Mouse (Mus musculus): ENCODE data around the gene Gcgr.
A peak's percentile ranks its signal among the peaks of the same experiment; 100 is the strongest.
"Not testable (repeated sequence)": the region's sequence is repeated elsewhere in the genome, so short reads cannot be mapped to it uniquely, and the experiment has no call there.

Gene Gcgr

GRCm38 (mm10) chr11:120572752-120573584 lies 42.5 kb downstream of the Gcgr start, which contains the start of gene P4hb:
P4hb (minus strand) TSS chr11:120573253.
- peak; percentile 100 for DNase-seq

GRCm38 (mm10) chr11:120573585-120574277 lies 43.2 kb downstream of the Gcgr start:
- no peak for DNase-seq

GRCm38 (mm10) chr11:120574278-120574600 lies 43.7 kb downstream of the Gcgr start:
- no peak for DNase-seq

- no peak for DNase-seq
These were observed 44.5 kb downstream of the Gcgr start for GRCm38 (mm10) chr11:120575046-120575445.

- DNase-seq, result no peak
These were observed 45.4 kb downstream of the Gcgr start for GRCm38 (mm10) chr11:120575940-120576339.

GRCm38 (mm10) chr11:120576365-120576981 lies 46.0 kb downstream of the Gcgr start:
- no peak for DNase-seq

GRCm38 (mm10) chr11:120577211-120578023 lies 46.9 kb downstream of the Gcgr start:
- peak; percentile 24 for DNase-seq

- no peak for DNase-seq
These were observed 47.7 kb downstream of the Gcgr start for GRCm38 (mm10) chr11:120578024-120578693.

- no peak for DNase-seq
These were observed 48.3 kb downstream of the Gcgr start for GRCm38 (mm10) chr11:120578694-120579243.

- DNase-seq, result peak; percentile 84
These were observed 49.0 kb downstream of the Gcgr start for GRCm38 (mm10) chr11:120579316-120580107.

- no peak for DNase-seq
These were observed 49.7 kb downstream of the Gcgr start for GRCm38 (mm10) chr11:120580190-120580589.

- peak; percentile 45 for DNase-seq
These were observed 50.4 kb downstream of the Gcgr start for GRCm38 (mm10) chr11:120580871-120581331.

- DNase-seq, result peak; percentile 94
These were observed 51.2 kb downstream of the Gcgr start, which contains the start of gene Arhgdia for GRCm38 (mm10) chr11:120581490-120582267. Arhgdia (minus strand) TSS chr11:120581624.

- peak; percentile 48 for DNase-seq
These were observed 51.9 kb downstream of the Gcgr start for GRCm38 (mm10) chr11:120582268-120582981.

- not testable (repeated sequence) for DNase-seq
These were observed 52.4 kb downstream of the Gcgr start for GRCm38 (mm10) chr11:120582982-120583293.

- no peak for DNase-seq
These were observed 53.4 kb downstream of the Gcgr start for GRCm38 (mm10) chr11:120583937-120584336.

- DNase-seq, result no peak
These were observed 58.0 kb downstream of the Gcgr start for GRCm38 (mm10) chr11:120588531-120588930.

Measured in retina, postnatal 1 day (tissue).